Mouse (Mus musculus): ENCODE results near the gene Fgf18. TPM values are rescaled to one million over a fixed set of nuclear protein-coding genes. Genes with fewer than 3 reads are reported as not detected.
A peak's percentile ranks its signal among the peaks of the same experiment; 100 is the strongest.

Fgf18 gene
- polyA plus RNA-seq, 1 experiment from 2014 or later, result 12.9 TPM

- H3K9ac ChIP-seq, result peak overlapping the region; percentile 10; the same call in 1 of the 2 replicates
- H3K4me2 ChIP-seq (replicated peaks), result no peak overlapping the region
- no peaks in the 10 kb centered on the region for H3K36me3 ChIP-seq
- no peaks in the 10 kb centered on the region for H3K9me3 ChIP-seq
- peak; percentile 70 for ATAC-seq (ENCODE audit: low FRiP score, low read depth)
- peaks cover 8% of the 10 kb centered on the region for H3K4me1 ChIP-seq
- H3K27me3 ChIP-seq (replicated peaks), result no peaks in the 10 kb centered on the region
- H3K27ac ChIP-seq, result no peak overlapping the region
- WGBS, result 54% methylated on average over 8 of the region's 8 CpGs
- no peak overlapping the region for H3K4me3 ChIP-seq
Observed at GRCm38 (mm10) chr11:33132619-33133338, 14.4 kb downstream of the Fgf18 start.

- Histone ChIP-seq H3K4me3 (no peak overlapping the region), H3K27me3 (replicated peaks) (0 out of 2 replicates have a peak, but pooled peaks cover 4% of the 10 kb centered on the region), H3K36me3 (no peaks in the 10 kb centered on the region), H3K4me2 (replicated peaks) (no peak overlapping the region), H3K9me3 (no peaks in the 10 kb centered on the region), H3K4me1 (peaks cover 9% of the 10 kb centered on the region; the same call in 1 of the 2 replicates), H3K9ac (no peak overlapping the region), H3K27ac (no peak overlapping the region)
- ATAC-seq (ENCODE audit: low FRiP score, low read depth), result no peak
Observed at GRCm38 (mm10) chr11:33127058-33127457, 20.1 kb downstream of the Fgf18 start.

- Histone ChIP-seq H3K27ac (no peak overlapping the region), H3K36me3 (0 out of 2 replicates have a peak, but pooled peaks cover under 1% of the 10 kb centered on the region), H3K4me1 (peaks cover 9% of the 10 kb centered on the region; the same call in 1 of the 2 replicates), H3K9ac (peak overlapping the region; percentile 44), H3K9me3 (no peaks in the 10 kb centered on the region), H3K27me3 (replicated peaks) (0 out of 2 replicates have a peak, but pooled peaks cover 4% of the 10 kb centered on the region), H3K4me3 (peak overlapping the region; percentile 13), H3K4me2 (replicated peaks) (peak overlapping the region; percentile 70)
- WGBS, result 1% methylated on average over 37 of the region's 37 CpGs
- ATAC-seq (ENCODE audit: low FRiP score, low read depth), result peak; percentile 54; the same call in 1 of the 2 replicates
Observed at GRCm38 (mm10) chr11:33122575-33123268, 24.5 kb downstream of the Fgf18 start.

DNA sequence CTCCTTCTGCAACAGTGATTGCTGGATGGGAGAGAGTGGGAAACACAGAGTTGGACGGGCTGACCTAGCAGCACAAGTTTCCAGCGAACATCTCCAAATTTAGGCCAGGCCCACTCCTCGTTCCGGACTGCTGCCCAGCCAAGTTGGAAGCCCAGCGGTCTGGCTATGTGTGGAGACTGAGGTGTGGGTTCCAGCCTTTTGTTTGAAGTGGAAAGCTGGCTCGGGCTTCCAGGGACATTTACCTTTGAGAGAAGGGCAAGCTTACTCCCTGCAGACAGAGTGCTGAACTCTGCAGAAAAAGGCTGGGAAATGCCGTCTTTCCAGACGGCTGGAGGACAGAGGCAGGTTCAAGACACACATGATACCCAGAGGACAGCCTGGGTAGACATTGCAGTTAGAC is 27.6 kb downstream of the Fgf18 start:
- Histone ChIP-seq H3K27ac (no peak overlapping the region), H3K27me3 (replicated peaks) (0 out of 2 replicates have a peak, but pooled peaks cover 4% of the 10 kb centered on the region), H3K36me3 (0 out of 2 replicates have a peak, but pooled peaks cover 2% of the 10 kb centered on the region), H3K4me2 (replicated peaks) (no peak overlapping the region), H3K4me1 (peaks cover 9% of the 10 kb centered on the region; the same call in 1 of the 2 replicates), H3K4me3 (no peak overlapping the region), H3K9me3 (no peaks in the 10 kb centered on the region), H3K9ac (no peak overlapping the region)
- no peak for ATAC-seq (ENCODE audit: low FRiP score, low read depth)
- 72% methylated on average over 8 of the region's 8 CpGs for whole genome bisulfite sequencing

DNA sequence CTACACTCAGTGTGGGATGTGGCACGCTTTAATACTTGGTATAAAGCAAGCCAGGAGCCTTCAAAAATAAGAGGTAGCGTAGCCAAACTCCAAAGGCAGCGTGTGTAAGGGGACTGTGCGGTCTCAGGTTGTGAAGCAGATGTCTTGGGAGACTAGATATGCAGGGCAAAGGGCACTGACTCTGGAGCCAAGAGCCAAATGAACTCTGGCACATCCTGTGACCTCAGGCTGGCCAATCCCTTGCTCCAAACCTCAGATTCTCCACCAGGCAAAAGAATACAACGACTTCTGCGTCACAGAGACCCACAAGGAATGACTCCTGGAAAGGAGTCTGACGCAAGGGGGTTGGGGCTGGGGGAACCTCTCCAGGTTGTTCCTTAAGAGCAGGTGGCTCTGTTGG is 28.1 kb downstream of the Fgf18 start:
- ATAC-seq (ENCODE audit: low FRiP score, low read depth), result no peak
- no peak overlapping the region for H3K27ac ChIP-seq
- H3K4me1 ChIP-seq, result peaks cover 9% of the 10 kb centered on the region; the same call in 1 of the 2 replicates
- no peaks in the 10 kb centered on the region for H3K9me3 ChIP-seq
- H3K36me3 ChIP-seq, result 0 out of 2 replicates have a peak, but pooled peaks cover 2% of the 10 kb centered on the region
- no peak overlapping the region for H3K4me2 ChIP-seq (replicated peaks)
- 89% methylated on average over 7 of the region's 7 CpGs for WGBS
- no peak overlapping the region for H3K9ac ChIP-seq
- no peak overlapping the region for H3K4me3 ChIP-seq
- 0 out of 2 replicates have a peak, but pooled peaks cover 4% of the 10 kb centered on the region for H3K27me3 ChIP-seq (replicated peaks)

- Histone ChIP-seq H3K4me2 (replicated peaks) (no peak overlapping the region), H3K4me3 (no peak overlapping the region), H3K36me3 (0 out of 2 replicates have a peak, but pooled peaks cover 2% of the 10 kb centered on the region), H3K27me3 (replicated peaks) (0 out of 2 replicates have a peak, but pooled peaks cover 4% of the 10 kb centered on the region), H3K9ac (no peak overlapping the region), H3K27ac (no peak overlapping the region), H3K4me1 (peaks cover 9% of the 10 kb centered on the region; the same call in 1 of the 2 replicates), H3K9me3 (no peaks in the 10 kb centered on the region)
- ATAC-seq (ENCODE audit: low FRiP score, low read depth), result no peak
- 76% methylated on average over 6 of the region's 6 CpGs for WGBS
Observed at GRCm38 (mm10) chr11:33118480-33118879, 28.7 kb downstream of the Fgf18 start.

GRCm38 (mm10) chr11:33115796-33116195 is 31.4 kb downstream of the Fgf18 start:
- Histone ChIP-seq H3K4me3 (no peak overlapping the region), H3K27me3 (replicated peaks) (no peaks in the 10 kb centered on the region), H3K4me2 (replicated peaks) (no peak overlapping the region), H3K36me3 (0 out of 2 replicates have a peak, but pooled peaks cover 2% of the 10 kb centered on the region), H3K27ac (no peak overlapping the region), H3K9ac (no peak overlapping the region), H3K9me3 (no peaks in the 10 kb centered on the region), H3K4me1 (no peaks in the 10 kb centered on the region)
- 82% methylated on average over 3 of the region's 3 CpGs for WGBS
- no peak for ATAC-seq (ENCODE audit: low FRiP score, low read depth)

- Histone ChIP-seq H3K4me1 (no peaks in the 10 kb centered on the region), H3K36me3 (no peaks in the 10 kb centered on the region), H3K9ac (no peak overlapping the region), H3K27me3 (replicated peaks) (no peaks in the 10 kb centered on the region), H3K4me2 (replicated peaks) (no peak overlapping the region), H3K27ac (no peak overlapping the region), H3K4me3 (no peak overlapping the region), H3K9me3 (no peaks in the 10 kb centered on the region)
- WGBS, result 14% methylated on average over 1 of the region's 1 CpGs
- no peak for ATAC-seq (ENCODE audit: low FRiP score, low read depth)
Observed at GRCm38 (mm10) chr11:33112407-33112806, 34.8 kb downstream of the Fgf18 start.

- no peaks in the 10 kb centered on the region for H3K36me3 ChIP-seq
- H3K4me3 ChIP-seq, result no peak overlapping the region
- H3K9me3 ChIP-seq, result no peaks in the 10 kb centered on the region
- no peak for ATAC-seq (ENCODE audit: low FRiP score, low read depth)
- no peaks in the 10 kb centered on the region for H3K4me1 ChIP-seq
- 86% methylated on average over 2 of the region's 2 CpGs for WGBS
- H3K4me2 ChIP-seq (replicated peaks), result no peak overlapping the region
- no peak overlapping the region for H3K27ac ChIP-seq
- no peak overlapping the region for H3K9ac ChIP-seq
- H3K27me3 ChIP-seq (replicated peaks), result no peaks in the 10 kb centered on the region
Observed at GRCm38 (mm10) chr11:33110111-33110510, 37.1 kb downstream of the Fgf18 start.

DNA sequence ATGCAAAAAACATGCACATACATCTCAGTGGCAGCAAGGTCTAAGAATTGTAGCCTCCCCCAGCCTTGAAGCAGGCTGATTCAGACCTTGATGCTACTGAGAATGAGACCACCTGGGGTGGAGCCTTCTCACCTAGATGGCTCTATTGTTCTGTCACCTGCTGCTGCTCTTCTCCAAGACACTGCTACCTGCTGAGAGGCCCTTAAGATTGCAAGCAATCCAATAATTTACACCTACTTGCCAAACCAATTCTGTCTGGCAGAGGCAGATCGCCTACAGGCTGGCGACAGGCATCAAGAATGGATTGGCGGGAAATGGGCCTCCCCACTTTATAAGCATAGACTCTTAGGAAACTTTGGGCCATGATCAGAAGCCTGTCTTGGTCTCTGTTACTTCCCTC is 39.7 kb downstream of the Fgf18 start:
- 20% methylated on average over 3 of the region's 3 CpGs for WGBS
- no peaks in the 10 kb centered on the region for H3K4me1 ChIP-seq

GRCm38 (mm10) chr11:33104911-33105316 is 42.3 kb downstream of the Fgf18 start:
- Histone ChIP-seq H3K27ac (no peak overlapping the region), H3K4me2 (replicated peaks) (no peak overlapping the region), H3K4me1 (peaks cover 5% of the 10 kb centered on the region), H3K9ac (no peak overlapping the region), H3K36me3 (no peaks in the 10 kb centered on the region), H3K9me3 (no peaks in the 10 kb centered on the region), H3K4me3 (no peak overlapping the region), H3K27me3 (replicated peaks) (no peaks in the 10 kb centered on the region)
- 67% methylated on average over 8 of the region's 8 CpGs for WGBS
- no peak for ATAC-seq (ENCODE audit: low FRiP score, low read depth)

More for the DNA sequence above, 39.7 kb downstream of the Fgf18 start:
- Histone ChIP-seq H3K9me3 (no peaks in the 10 kb centered on the region), H3K9ac (no peak overlapping the region), H3K27me3 (replicated peaks) (no peaks in the 10 kb centered on the region), H3K4me2 (replicated peaks) (no peak overlapping the region), H3K27ac (no peak overlapping the region), H3K36me3 (no peaks in the 10 kb centered on the region), H3K4me3 (no peak overlapping the region)
- ATAC-seq (ENCODE audit: low FRiP score, low read depth), result no peak

- H3K4me3 ChIP-seq, result no peak overlapping the region
- no peak for ATAC-seq (ENCODE audit: low FRiP score, low read depth)
- no peaks in the 10 kb centered on the region for H3K27me3 ChIP-seq (replicated peaks)
- H3K9me3 ChIP-seq, result no peaks in the 10 kb centered on the region
- no peak overlapping the region for H3K9ac ChIP-seq
- 89% methylated on average over 13 of the region's 13 CpGs for WGBS
- no peak overlapping the region for H3K27ac ChIP-seq
- H3K36me3 ChIP-seq, result no peaks in the 10 kb centered on the region
- H3K4me2 ChIP-seq (replicated peaks), result no peak overlapping the region
- peaks cover 11% of the 10 kb centered on the region for H3K4me1 ChIP-seq
Observed at GRCm38 (mm10) chr11:33103291-33103943, 43.8 kb downstream of the Fgf18 start.
